ENCODE assay signal across 20 mouse cellular contexts in the genomic region with DNA sequence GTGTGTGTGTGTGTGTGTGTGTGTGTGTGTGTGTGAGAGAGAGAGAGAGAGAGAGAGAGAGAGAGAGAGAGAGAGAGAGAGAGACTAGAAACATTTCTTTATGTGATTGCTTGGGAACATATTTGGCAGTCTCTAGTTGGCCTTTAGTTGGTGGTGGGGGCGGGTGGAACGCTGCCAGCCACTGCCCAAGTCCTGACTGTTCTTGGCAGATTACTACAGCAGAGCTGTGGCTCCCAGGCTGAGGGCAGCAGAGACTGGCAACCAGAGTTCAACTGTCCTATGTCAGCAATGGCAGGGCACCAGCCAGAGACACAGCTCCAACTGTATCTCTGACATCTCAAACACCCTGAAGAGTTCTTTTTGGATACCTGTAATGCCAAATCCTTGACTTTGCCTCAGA. TPM values are rescaled to one million over a fixed set of nuclear protein-coding genes. Genes with fewer than 3 reads are reported as not detected.
DNase-seq lines count a peak whose midpoint lies in the region; ATAC-seq and TF ChIP-seq lines count a peak whose summit lies in the region.
"Had no signal": no experiment of that assay in that cellular context is flagged by ENCODE, and none has a peak within 500 bp of the region (broad histone marks: within the 10 kb centered on the region; RNA-seq: fewer than 3 reads in every experiment).

No protein-coding gene starts in this region.

- no peaks in the 10 kb centered on the region for H3K27me3 ChIP-seq in heart, adult 2 months (ENCODE audit: control insufficient read depth, insufficient read depth, low read length)
- H3K27me3 ChIP-seq in kidney, adult 2 months (replicated peaks; ENCODE audit: control insufficient read depth, insufficient read depth, low read length): no peaks in the 10 kb centered on the region
- H3K27me3 ChIP-seq in kidney, embryonic 16.5 days (ENCODE audit: insufficient read depth, low read length): no peaks in the 10 kb centered on the region
- H3K27me3 ChIP-seq in intestine, embryonic 16.5 days (replicated peaks; ENCODE audit: control insufficient read depth, insufficient read depth, low read length): no peaks in the 10 kb centered on the region
- H3K27me3 ChIP-seq: limb, embryonic 13.5 days; liver, embryonic 15.5 days had no signal

- no peak for ATAC-seq in kidney, embryonic 16.5 days (ENCODE audit: low FRiP score, low TSS enrichment)
- no peak for ATAC-seq in intestine, embryonic 16.5 days
- no peak for ATAC-seq in erythroblast, adult 5-6 weeks (replicated peaks; ENCODE audit: low FRiP score, poor library complexity, severe bottlenecking)
- ATAC-seq: intestine, postnatal 0 days had no signal

- no peak overlapping the region for H3K27ac ChIP-seq in heart, adult 2 months
- no peak overlapping the region for H3K27ac ChIP-seq in kidney, adult 2 months (ENCODE audit: insufficient read depth, low read depth, low read length)
- H3K27ac ChIP-seq in kidney, embryonic 16.5 days (ENCODE audit: low read length): no peak overlapping the region
- no peak overlapping the region for H3K27ac ChIP-seq in intestine, embryonic 16.5 days (ENCODE audit: low read length)
- H3K27ac ChIP-seq: left cerebral cortex, adult 2 months; limb, embryonic 13.5 days; liver, embryonic 15.5 days had no signal

- H3K4me2 ChIP-seq in kidney, embryonic 16.5 days (replicated peaks; ENCODE audit: low read depth, low read length): no peak overlapping the region
- no peak overlapping the region for H3K4me2 ChIP-seq in intestine, embryonic 16.5 days (ENCODE audit: low read depth, low read length)
- H3K4me2 ChIP-seq: limb, embryonic 13.5 days; liver, embryonic 15.5 days; midbrain, embryonic 11.5 days had no signal

- peak in 1 of 2 experiments; percentile 44 for DNase-seq in heart, adult 2 months
- DNase-seq in heart, adult 8-10 months (ENCODE audit: low spot score): no peak
- peak; percentile 22 for DNase-seq in kidney, adult 2 months
- DNase-seq in 3T3-L1 (ENCODE audit: low read depth, low spot score): peak; percentile 35
- peak; percentile 93 for DNase-seq in Muller cell, postnatal 12 days (ENCODE audit: inconsistent ontology term)
- DNase-seq: cerebellum, adult 9-10 months; gastrocnemius, postnatal 25 days; lung, postnatal 10 days; thymus, postnatal 4 days had no signal

- intact Hi-C loops in heart, adult 2 months (cut with DNase I): no loop called here

- no peak overlapping the region for H3K4me3 ChIP-seq in heart, adult 2 months
- H3K4me3 ChIP-seq in kidney, adult 2 months (ENCODE audit: insufficient read depth, low read depth, low read length): no peak overlapping the region
- H3K4me3 ChIP-seq in kidney, embryonic 16.5 days (ENCODE audit: low read length): no peak overlapping the region
- H3K4me3 ChIP-seq in intestine, embryonic 16.5 days (ENCODE audit: low read length): no peak overlapping the region
- H3K4me3 ChIP-seq: erythroblast, embryonic 14.5 days; left cerebral cortex, adult 2 months; limb, embryonic 13.5 days; liver, embryonic 15.5 days; myocyte had no signal

- no peak for TF ChIP-seq POLR2A in heart, adult 2 months (IDR thresholded peaks at IDR 0.05; ENCODE audit: insufficient read depth, low read depth, low read length)
- no peak for TF ChIP-seq POLR2A in kidney, adult 2 months (IDR thresholded peaks at IDR 0.05; ENCODE audit: low read depth, low read length)

- H3K9ac ChIP-seq in heart, adult 2 months (ENCODE audit: low read depth, low read length): no peak overlapping the region
- H3K9ac ChIP-seq in kidney, embryonic 16.5 days (replicated peaks; ENCODE audit: low read length): no peak overlapping the region
- H3K9ac ChIP-seq in intestine, embryonic 16.5 days (ENCODE audit: low read depth, low read length): no peak overlapping the region
- H3K9ac ChIP-seq: limb, embryonic 13.5 days; liver, embryonic 15.5 days had no signal

- peaks cover 1% of the 10 kb centered on the region for H3K4me1 ChIP-seq in heart, adult 2 months (ENCODE audit: control insufficient read depth, insufficient read depth, low read length)
- no peaks in the 10 kb centered on the region for H3K4me1 ChIP-seq in kidney, adult 2 months (ENCODE audit: control insufficient read depth, insufficient read depth, low read length)
- H3K4me1 ChIP-seq in kidney, embryonic 16.5 days (ENCODE audit: insufficient read depth, low read length): no peaks in the 10 kb centered on the region
- H3K4me1 ChIP-seq in intestine, embryonic 16.5 days (ENCODE audit: control insufficient read depth, insufficient read depth, low read length): no peaks in the 10 kb centered on the region
- H3K4me1 ChIP-seq: limb, embryonic 13.5 days; liver, embryonic 15.5 days had no signal

- H3K36me3 ChIP-seq in heart, adult 2 months (ENCODE audit: control insufficient read depth, insufficient read depth, low read length): no peaks in the 10 kb centered on the region
- no peaks in the 10 kb centered on the region for H3K36me3 ChIP-seq in kidney, adult 2 months (ENCODE audit: control insufficient read depth, insufficient read depth, low read length)
- H3K36me3 ChIP-seq in kidney, embryonic 16.5 days (ENCODE audit: insufficient read depth, low read length): no peaks in the 10 kb centered on the region
- H3K36me3 ChIP-seq in intestine, embryonic 16.5 days (ENCODE audit: control insufficient read depth, insufficient read depth, low read length): no peaks in the 10 kb centered on the region
- H3K36me3 ChIP-seq: limb, embryonic 13.5 days; liver, embryonic 15.5 days had no signal

- no peak for TF ChIP-seq EP300 in heart, adult 2 months (IDR thresholded peaks at IDR 0.05; ENCODE audit: insufficient read depth, low read depth, low read length)

- H3K9me3 ChIP-seq in kidney, embryonic 16.5 days (ENCODE audit: low read length): no peaks in the 10 kb centered on the region
- no peaks in the 10 kb centered on the region for H3K9me3 ChIP-seq in intestine, embryonic 16.5 days (ENCODE audit: control insufficient read depth, low read length)
- H3K9me3 ChIP-seq: limb, embryonic 13.5 days; liver, embryonic 15.5 days had no signal

- TF ChIP-seq CTCF in heart, adult 2 months (IDR thresholded peaks at IDR 0.05): peak; percentile 21
- TF ChIP-seq CTCF in kidney, adult 2 months (conservative IDR thresholded peaks at IDR 0.05; ENCODE audit: insufficient read depth, insufficient read length, low read depth, low read length): no peak

- no peaks in the 10 kb centered on the region for H3K79me2 ChIP-seq in heart, adult 2 months (replicated peaks; ENCODE audit: control insufficient read depth, insufficient read depth, low read length)

- WGBS in heart, adult 2 months: 54% methylated on average over 2 of the region's 2 CpGs
- WGBS in kidney, adult 2 months: 59% methylated on average over 2 of the region's 2 CpGs
- 96% methylated on average over 2 of the region's 2 CpGs for WGBS in kidney, embryonic 16.5 days
- WGBS in intestine, embryonic 16.5 days: 83% methylated on average over 2 of the region's 2 CpGs

RNA-seq across cellular contexts. Expression of gene Cpt2, which starts 20.7 kb away (rescaled TPM):
- total RNA-seq in heart, adult 2 months (2021): 100 to 1,000 TPM; 275 to 281 TPM
- polyA plus RNA-seq in heart, adult 2 months (2012; rRNA removed): 278 and 312 TPM in 2 replicates
- 100 to 1,000 TPM; 273 to 347 (median 313) TPM for total RNA-seq in heart, adult 8-10 months (2022)
- polyA plus RNA-seq in kidney, adult 2 months (2012; rRNA removed): 169 and 173 TPM in 2 replicates
- polyA plus RNA-seq in kidney, embryonic 16.5 days (2015; fragmentation: Nextera tagmentation; extraction: Ambion mirVana): 59.2 and 62.8 TPM in 2 replicates
- 142 and 155 TPM in 2 replicates for polyA plus RNA-seq in intestine, embryonic 16.5 days (2015; fragmentation: Nextera tagmentation; extraction: Ambion mirVana)
- total RNA-seq in erythroblast, adult 5-6 weeks (2015; ENCODE audit: low replicate concordance): 4.4 and 14.2 TPM in 2 replicates
- total RNA-seq in erythroblast, adult 5-6 weeks (2017; ENCODE audit: low replicate concordance): 4.5 and 6.1 TPM in 2 replicates

RNA-seq across cellular contexts. Expression of gene Slc1a7, which starts 24.0 kb away (rescaled TPM):
- under 1 TPM; 0.21 to 0.32 TPM for total RNA-seq in heart, adult 2 months (2021)
- 1.2 and 1.9 TPM in 2 replicates for polyA plus RNA-seq in heart, adult 2 months (2012; rRNA removed)
- total RNA-seq in heart, adult 8-10 months (2022): under 1 TPM in 3 of 4 experiments, not detected in 1; 0.16 to 0.60 (median 0.41) TPM
- polyA plus RNA-seq in kidney, adult 2 months (2012; rRNA removed): 0.03 and 0.16 TPM in 2 replicates
- polyA plus RNA-seq in kidney, embryonic 16.5 days (2015; fragmentation: Nextera tagmentation; extraction: Ambion mirVana): not detected in 2 replicates
- 0.12 and 0.15 TPM in 2 replicates for polyA plus RNA-seq in intestine, embryonic 16.5 days (2015; fragmentation: Nextera tagmentation; extraction: Ambion mirVana)
- not detected in 2 replicates for total RNA-seq in erythroblast, adult 5-6 weeks (2015; ENCODE audit: low replicate concordance)
- not detected in 2 replicates for total RNA-seq in erythroblast, adult 5-6 weeks (2017; ENCODE audit: low replicate concordance)
- polyA plus RNA-seq: erythroblast, embryonic 14.5 days; hindbrain, embryonic 11.5 days; limb, embryonic 13.5 days; liver, embryonic 15.5 days; midbrain, embryonic 11.5 days had no signal

RNA-seq across cellular contexts. Expression of gene 0610037L13Rik, which starts 54.5 kb away (rescaled TPM):
- total RNA-seq in heart, adult 2 months (2021): 10 to 100 TPM; 49.4 to 52.6 TPM
- 41.9 and 62.9 TPM in 2 replicates for polyA plus RNA-seq in heart, adult 2 months (2012; rRNA removed)
- total RNA-seq in heart, adult 8-10 months (2022): 10 to 100 TPM; 46.1 to 56.8 (median 50.3) TPM
- 36.4 and 45.9 TPM in 2 replicates for polyA plus RNA-seq in kidney, adult 2 months (2012; rRNA removed)
- polyA plus RNA-seq in kidney, embryonic 16.5 days (2015; fragmentation: Nextera tagmentation; extraction: Ambion mirVana): 117 and 124 TPM in 2 replicates
- polyA plus RNA-seq in intestine, embryonic 16.5 days (2015; fragmentation: Nextera tagmentation; extraction: Ambion mirVana): 87.7 and 93.8 TPM in 2 replicates
- 15.4 and 27.4 TPM in 2 replicates for total RNA-seq in erythroblast, adult 5-6 weeks (2015; ENCODE audit: low replicate concordance)
- 5.3 and 21.7 TPM in 2 replicates for total RNA-seq in erythroblast, adult 5-6 weeks (2017; ENCODE audit: low replicate concordance)
